Mouse (Mus musculus) cerebellum, postnatal 36 days (tissue): ENCODE measurements around the gene Sgsm2.
A peak's percentile ranks its signal among the peaks of the same experiment; 100 is the strongest.

ENCODE experiments used
- DNase-seq, 2 experiments: peaks; one replicate each; pipeline ENCODE4 v3.0.0; 2021 to 2022; ENCODE audit warnings: mixed read lengths in 2 of 2

Sgsm2 gene

DNA sequence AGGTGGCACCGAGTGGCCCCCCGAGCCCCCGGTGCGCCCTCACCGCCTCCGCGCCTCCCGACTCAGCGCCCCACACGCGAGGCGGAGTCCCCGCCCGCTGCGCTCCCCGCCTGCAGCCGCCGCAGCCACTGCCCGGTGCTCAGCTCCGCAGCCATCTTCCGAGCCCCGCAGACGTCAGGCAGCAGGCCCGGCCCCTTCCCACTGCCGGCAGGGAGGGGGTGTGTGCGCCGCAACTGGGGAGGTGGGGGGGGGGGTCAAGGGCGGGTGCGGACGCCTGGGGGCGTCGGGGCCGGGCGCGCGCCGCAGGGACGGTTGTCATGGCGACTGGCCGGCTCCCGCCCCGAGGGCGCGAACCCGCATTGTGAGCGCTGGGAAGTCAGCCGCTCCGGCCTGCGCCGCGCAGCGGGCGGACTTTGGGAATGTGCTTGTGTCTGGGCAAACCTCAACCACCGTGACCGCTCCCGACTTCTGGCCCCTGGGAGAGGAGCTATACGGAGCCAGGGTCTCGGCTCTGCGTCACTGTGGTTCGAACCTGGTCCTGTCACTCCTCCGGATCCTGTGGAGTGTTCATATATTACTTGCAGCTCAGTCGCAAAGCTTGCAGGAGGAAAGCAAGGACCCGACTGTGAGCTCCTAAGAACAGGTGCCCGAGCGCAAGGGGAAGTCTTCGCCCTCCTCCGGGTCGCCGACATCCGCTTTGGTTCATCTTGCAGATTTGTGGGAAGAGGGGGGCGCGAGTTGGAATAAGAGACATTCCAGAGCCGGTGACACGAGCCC is at the start of gene Sgsm2:
Gene Sgsm2 (minus strand): TSS at position 160 of the 777 bp plus-strand sequence.
- peak; percentile 55 to 66 for DNase-seq

DNA sequence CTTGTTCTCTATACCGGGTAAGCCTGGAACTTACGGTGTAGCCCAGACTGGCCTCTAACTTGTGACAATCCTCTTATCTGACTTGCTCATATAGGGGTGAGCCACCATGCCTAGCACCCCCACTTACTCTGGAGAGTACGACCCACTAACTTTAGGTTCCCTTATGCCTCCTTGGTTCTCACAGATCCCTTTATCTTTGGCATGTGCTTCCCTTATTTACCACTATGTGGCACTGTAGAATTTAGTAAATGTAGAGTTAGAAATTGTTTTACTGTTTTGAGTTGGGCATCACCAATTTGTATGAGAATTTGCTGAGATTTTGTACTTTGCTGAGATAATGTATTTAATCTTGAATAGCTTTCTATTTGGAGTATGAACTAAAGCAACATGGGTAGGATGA is 49.5 kb upstream of the Sgsm2 start:
- DNase-seq = peak in 1 of 2 experiments; percentile 12

DNA sequence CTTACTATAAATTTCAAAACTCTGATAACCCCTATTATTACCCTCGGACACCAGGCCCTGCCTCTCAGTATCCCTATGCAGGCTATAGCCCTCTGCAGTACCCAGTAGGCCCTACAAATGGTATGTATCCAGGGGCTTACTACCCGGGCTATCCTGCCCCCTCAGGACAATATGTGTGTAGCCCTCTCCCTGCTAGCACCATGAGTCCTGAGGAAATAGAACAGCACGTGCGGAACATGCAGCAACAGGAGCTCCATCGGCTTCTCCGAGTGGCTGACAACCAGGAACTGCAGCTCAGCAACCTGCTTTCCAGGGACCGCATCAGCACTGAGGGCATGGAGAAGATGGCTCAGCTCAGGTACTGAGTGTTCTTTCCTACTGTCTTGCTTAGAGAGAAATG is 33.5 kb upstream of the Sgsm2 start:
- no peak for DNase-seq

DNA sequence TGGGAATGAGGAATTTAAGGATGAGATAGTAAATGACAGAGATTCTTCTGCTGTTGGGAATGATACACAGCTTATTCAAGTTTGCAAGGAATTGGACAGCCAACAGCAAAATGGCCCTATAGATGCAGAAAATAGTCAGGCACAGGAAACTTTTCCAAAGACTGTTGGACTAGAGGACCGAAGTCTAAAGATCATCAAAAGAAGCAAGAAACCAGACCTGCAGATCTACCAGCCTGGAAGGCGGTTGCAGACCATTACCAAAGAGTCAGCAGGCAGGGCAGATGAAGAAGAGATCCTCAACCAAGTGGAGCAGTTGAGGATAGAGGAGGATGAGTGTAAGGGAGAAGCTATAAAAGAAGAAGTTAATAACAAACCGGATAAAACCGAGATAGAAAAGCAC is 32.3 kb upstream of the Sgsm2 start:
- no peak for DNase-seq

DNA sequence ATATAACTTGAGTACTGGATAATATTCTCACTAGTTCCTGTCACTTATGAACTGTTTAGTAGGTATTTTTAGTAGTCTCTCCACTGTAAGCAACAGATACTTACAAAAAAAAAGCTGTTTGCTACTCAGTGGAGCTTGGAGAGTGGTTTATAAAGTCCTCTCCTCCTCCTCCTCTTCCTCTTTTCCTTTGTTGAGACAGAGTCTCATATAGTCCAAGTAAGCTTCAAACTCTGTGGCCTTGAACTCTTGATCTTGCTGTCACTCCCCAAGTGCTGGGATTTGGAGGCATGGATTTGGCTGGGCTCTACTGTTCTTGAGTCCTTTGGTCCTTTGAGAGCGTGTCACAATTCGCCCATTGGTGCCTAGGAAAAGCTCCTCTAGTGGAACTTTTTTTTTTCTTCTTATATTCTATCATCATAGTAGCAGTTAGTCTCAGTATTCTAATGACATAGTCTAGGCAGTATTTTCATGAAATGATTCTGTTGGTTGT is 30.4 kb upstream of the Sgsm2 start:
- DNase-seq = no peak

DNA sequence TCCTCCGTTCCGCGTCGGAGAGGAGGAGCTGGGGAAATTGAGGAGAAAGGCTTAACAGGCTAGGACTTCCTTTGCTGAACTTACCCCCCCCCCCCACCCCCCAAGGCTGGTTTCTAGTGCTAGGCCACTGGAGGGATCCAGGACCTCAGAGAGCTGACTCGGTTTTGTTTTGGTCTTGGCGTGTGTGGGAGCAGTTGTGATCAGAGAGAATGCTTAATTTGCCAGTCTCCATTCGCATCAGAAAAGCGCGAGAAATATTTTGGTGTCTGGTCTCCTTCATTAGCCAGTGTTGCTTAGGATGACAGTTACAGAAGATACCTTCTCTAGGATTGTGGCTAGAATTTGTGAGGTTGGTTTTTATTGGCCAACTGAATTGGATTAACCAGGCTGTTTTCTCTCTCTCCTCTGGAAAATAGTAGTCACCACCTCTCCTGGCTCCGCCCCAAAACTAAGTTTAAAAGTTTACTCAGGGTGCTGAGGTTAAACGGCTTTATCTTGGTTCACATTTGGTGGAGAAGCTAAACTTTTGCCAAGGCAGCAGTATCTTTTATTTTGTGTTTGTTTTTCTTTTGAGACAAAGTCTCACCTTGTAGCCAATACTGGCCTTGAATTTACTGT is 29.6 kb upstream of the Sgsm2 start:
- no peak for DNase-seq

DNA sequence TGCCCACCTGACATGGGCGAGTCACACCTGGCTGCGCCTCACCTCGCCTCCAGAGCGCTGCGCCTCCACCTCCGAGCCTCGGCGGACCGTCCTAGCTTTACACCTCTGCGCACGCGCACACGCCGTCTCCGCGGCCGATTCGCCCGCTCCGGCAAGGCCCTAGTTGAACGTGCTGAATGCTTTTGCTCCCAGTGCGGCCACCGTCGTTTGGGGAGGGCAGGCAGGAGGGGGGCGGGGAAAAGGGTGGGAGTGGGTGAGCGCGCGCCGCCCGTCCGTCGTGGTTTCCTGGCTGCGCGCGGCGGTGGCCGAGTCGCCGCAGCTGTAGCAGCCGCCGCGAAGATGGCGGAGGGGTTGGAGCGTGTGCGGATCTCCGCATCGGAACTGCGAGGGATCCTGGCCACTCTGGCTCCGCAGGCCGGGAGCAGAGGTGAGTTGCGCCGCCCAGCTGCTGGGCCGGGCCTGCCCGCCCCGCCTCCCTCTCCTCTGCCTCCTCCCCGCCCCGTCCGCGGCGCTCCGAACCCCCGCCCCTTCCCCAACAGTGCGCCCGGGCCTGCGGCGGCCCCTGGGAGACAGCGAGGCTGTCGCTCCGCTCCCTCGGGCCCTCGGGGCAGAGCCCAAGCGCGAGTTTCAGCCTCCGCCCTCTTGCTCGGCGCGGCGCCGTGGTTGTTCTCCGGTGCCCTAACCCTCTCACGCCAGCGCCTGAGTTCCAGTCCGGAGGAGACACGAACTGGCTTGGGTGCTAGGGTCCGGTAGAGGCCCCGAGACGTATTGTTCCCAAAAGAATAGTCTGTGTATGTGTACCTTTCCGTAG is 28.9 kb upstream of the Sgsm2 start, which contains the start of the genes Smg6 and Srr:
Gene Smg6 (plus strand): TSS at position 247 of the 811 bp plus-strand sequence.
Gene Srr (minus strand): TSS at position 372 of the 811 bp plus-strand sequence.
- peak; percentile 95 to 97 for DNase-seq

DNA sequence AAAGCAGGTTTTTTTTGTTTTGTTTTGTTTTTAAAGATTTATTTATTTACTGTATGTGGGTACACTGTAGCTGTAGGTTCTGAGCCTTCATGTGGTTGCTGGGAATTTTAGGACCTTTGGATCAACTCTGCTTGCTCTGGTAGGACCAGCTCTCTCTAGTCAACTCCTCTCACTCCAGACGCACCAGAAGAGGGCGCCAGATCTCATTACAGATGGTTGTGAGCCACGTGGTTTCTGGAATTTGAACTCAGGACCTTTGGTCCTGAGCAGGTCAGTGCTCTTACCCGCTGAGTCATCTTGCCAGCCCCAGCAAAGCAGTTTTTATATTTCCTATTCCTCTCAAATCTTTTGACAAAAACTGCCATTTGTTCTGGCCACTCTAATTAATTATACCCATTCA is 27.3 kb upstream of the Sgsm2 start:
- DNase-seq = peak; percentile 30 to 31

DNA sequence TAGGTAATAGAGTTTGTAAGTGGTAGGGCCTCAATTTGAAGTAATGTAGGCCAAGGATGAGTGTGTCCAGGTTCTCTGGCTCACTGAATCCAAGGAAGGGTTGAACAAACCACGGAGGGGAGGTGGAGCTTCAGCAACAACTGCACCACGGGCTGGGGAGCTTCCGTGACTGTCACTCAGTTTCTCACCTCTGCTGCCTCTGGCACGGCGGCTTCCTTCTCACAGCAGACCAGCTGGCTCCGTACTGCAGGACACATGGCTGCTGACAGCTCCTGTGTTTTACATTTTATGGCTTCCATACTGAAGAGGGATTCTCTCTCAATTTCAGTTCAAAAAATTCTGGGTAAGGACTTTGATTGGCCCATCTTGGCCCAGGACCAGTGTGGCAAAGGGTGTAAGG is 22.4 kb upstream of the Sgsm2 start:
- DNase-seq = no peak

DNA sequence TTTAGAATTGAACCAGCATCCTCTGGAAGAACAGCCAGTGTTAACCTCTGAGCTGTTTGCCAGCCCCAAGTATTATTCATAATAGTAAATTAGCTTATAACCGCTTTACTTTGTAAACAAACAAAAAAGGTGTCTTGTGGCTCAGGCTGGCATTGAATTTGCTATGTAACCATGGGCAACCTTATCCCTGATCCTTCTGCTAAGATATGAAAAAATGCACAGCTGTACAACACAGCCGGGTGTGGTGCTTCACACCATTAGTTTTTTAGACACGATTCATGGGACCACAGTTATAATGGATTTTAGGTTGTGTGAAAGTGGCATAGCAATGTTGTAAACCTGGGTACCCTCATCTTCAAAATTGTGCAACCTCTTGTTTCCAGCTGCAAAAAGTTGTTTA is 15.6 kb upstream of the Sgsm2 start:
- no peak for DNase-seq

DNA sequence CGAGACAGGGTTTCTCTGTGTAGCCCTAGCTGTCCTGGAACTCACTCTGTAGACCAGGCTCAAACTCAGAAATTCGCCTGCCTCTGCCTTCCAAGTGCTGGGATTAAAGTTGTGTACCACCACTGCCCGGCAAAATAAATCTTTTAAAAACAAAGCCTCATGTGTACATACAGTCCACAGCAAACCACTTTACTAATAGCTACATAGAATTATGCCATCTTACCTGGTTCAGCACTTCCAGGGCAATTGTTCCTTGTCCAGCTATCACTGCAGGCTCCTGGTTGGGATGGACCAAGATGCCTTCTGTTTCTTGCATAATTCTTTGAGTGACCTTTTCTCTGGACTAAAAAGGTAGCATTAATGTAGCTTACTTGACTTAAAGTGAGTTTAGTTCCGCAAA is 13.1 kb upstream of the Sgsm2 start:
- no peak for DNase-seq

DNA sequence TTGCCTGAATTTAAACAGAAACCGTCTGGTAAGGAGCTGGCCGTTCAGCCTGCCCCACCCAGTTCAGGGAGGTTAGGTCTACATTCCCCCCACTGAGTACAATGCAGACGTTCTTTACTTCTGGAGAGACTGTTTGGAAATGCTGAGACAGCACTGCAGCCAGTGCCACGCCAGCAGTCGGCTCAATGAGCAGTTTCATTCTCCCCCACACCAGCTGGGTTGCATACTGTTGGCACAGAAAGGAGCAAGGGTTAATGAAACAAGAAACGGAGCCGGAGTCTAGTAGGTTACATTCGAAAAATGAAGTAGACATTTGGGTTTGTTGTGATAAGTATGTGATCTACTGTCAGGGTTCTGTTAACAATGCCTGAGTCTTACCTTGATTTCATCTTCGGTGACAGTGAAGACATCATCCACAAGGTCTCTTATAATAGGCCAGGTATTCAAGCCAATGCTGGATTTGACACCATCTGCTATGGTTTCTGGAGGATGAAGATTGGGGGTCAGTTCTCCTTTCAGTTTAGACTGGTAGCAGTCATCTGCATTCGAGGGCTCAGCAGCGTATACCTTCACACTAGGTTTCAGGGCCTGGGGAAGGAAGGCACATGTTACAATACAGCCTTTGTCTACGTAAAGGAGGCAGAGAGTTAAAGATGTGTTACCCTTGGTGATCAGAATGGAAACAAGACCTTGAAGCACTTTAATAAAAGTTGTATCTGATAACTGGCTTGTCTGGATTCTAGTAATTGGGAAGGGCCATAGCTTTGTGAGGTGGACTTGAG is 11.9 kb upstream of the Sgsm2 start:
- DNase-seq = no peak

DNA sequence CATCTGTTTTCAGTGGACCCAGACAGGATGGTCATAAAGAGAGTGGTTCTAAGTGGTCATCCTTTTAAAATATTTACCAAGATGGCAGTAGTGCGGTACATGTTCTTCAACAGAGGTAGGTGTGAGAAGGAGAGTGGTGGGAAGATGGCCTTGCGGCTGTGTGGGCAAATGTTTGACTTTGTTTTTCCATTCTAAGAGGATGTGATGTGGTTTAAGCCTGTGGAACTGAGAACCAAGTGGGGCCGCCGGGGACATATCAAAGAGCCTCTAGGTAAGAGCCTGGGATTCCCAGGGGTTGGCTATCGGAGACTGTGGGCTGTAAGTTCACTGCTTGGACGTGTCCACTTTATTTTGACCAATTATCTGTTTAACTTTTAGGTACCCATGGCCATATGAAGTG is 11.0 kb upstream of the Sgsm2 start:
- no peak for DNase-seq

DNA sequence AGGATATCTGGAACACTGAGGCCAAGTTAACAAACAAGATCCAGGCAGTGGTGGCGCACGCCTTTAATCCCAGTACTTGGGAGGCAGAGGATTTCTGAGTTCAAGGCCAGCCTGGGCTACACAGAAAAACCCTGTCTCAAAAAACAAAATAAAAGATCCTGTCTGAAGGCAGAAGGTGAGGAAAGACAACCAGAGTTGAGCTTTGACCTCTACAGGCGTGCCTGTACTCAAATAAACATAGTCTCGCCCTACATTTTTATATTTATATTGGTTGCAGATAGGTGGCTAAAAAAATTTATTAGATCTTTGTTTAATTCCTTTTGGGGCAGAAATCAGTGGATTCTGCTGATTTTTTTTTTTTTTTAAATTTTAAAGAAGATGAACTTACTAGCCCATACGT is 5.6 kb upstream of the Sgsm2 start:
- DNase-seq = no peak

DNA sequence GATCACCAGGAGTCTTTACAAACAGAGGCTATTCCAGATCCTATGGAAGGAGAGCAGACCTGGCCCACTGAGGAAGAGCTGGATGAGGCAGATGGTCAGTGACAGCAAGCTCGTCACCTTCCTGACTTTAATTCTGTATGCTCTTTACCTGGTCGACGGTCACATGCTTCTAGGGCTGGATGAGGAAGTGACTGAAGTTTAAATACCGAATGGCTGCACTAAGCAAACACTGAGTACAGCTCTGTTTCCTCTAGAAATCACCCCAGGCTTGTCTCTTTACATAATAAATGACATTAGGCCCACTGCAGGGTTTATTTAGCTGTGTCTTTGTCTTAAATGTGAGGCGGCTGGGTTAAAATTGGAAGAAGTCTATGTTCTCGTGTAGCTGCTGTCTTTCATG is 4.7 kb upstream of the Sgsm2 start:
- DNase-seq = no peak

DNA sequence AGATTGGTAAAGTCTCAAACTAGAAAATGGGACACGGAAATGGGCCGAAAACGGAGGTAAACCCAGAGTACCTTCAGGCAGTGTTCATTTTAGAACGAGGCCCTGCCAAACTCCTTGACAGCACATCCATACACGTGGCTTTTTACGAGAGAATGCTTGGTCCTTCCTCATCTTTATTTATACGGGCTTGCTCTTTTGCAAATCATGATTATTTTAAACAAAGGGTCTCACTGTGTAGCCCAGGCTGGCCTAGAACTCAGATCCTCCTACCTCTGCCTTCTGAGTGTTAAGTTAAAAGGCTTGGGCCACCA is 1.6 kb upstream of the Sgsm2 start:
- DNase-seq = no peak

DNA sequence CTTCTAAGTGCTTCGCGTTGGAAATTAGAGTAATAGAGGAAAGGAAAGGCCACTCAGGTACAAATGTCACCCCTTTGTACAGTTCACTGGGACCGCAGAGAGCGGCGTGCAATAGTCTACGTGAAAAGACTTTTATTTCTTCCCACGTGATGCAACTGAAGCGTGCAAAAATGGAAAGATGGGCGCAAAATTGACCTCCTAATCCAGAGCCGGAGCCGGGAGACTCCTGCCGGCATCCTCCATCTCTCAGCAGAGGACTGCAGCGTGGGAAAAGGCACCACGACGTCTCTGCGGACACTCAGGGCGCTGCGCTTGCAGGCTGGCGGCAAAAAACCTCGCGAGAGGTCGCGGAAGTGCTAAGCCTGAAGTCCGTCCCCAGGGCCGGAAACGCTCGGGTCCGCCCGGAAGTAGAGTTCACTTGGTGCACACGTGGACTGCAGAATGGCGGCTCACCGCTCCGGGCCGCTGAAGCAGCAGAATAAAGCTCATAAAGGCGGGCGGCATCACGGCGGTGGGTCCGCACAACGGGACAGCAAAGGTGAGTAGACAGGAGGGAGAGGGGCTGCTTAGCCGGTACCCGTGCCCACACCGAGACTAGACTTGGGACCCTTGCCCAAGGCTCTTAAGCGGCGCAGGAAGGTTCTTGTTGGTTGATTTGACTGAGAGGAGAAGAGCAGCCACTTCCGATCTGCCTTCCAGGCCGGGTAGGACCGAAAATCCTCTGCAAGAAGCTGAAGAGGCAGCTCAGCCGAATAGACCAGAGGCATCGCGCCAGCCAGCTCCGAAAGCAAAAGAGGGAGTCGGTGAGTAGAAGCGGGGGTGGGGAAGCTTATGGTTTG is 1.0 kb upstream of the Sgsm2 start, which contains the start of gene Tsr1:
Gene Tsr1 (plus strand): TSS at position 394 of the 839 bp plus-strand sequence.
- DNase-seq = peak; percentile 87 to 91

DNA sequence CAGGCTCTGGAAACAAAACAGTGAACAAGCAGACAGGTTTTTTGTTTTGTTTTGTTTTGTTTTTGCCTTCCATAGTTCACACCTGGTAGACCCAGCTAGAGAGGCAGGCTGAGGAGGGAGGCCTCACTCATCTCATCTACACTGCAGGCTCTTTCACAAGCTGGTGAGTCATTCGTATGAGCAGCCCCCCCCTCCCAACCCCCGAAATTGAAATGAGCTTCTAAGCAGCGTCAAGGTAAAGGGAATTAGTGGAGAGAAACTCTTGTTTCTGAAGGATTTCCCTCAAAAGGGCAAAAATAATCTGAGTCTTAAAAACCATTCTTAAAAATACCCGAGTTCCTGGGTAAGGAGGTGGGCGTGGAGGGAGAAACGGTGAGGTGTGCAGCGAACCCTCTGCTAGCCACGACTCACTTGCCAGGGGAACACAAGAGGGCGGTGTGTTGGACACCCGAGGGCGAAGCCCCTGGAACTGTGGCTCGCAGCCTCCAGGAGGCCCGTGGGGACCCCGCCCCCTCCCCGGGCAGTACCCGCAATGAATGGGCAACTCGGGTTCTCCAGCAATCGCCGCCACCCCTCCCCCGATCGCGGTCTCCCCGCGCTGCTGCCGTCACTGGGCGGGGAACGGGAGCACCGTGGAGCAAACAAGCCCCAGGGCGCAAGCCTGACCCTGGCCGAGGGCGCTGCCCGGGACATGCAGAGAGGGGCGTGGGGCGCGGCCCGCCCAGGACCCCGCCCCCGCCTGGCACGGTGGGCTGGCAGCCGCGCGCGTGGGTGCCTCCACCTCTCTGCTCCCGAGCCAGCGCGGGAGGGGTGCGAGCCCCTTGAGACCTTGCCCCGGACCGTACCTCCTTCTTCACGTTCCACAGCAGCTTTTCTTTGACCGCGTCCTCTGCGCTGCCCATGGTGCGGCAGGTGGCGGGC is 620 bp downstream of the Sgsm2 start:
- peak; percentile 43 to 60 for DNase-seq

DNA sequence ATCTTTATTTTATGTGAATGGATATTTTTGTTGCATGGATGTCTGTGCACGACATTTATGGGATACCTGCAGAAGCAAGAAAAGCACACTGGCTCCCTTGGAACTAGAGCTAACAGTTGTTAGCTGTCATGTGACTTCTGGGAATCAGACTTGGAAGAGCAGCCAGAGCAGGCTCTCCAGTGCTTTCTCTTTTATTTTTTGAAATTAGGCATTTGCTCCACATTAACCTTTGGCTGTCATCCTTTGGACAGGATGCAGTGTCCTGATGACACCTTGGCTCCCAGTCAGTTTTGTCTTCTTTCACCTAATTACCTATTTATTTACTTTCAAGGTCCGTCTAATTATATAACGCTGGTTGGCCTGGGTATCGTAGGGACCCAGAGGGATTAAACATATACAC is 2.2 kb downstream of the Sgsm2 start:
- DNase-seq = peak in 1 of 2 experiments; percentile 13

DNA sequence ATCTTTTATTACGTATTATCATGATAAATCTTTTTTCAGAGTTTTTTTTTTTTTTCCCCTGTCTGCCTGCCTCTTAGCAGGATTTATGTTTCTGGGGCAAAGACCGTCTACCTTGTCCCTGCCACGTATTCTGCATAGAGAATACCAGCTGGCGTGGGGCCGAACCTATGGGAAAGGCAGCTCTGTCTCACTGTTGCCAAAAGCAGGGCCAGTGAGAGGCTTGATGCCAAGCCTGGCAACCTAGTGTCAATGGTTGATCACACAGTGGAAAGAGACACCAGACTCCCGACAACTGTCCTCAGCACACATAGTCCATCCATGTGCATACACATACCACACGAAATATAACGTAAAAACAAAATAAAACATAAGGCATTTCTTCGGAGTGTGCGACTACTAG is 13.8 kb downstream of the Sgsm2 start:
- DNase-seq = peak; percentile 79 to 85

DNA sequence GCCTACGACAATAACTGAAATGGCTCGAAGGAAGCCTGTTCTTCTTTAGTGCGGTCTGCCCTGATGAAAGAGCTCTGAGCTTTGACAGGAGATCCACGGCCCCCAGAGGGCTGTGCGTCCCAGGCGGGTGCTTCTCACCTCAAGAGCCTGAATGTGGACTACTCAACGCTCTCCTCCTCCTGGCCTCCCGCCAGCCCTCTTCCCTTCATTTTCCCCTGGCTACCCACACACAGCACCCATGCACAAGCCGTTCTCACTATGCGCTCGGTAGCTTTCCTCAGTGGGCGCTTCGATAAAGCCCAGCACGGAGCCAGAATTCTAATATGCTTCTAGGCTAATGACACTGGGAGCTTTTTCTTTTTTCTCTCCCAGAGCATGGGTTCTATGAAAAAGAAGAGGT is 14.9 kb downstream of the Sgsm2 start:
- no peak for DNase-seq
